Mouse (Mus musculus) lung, embryonic 14.5 days (tissue): ENCODE results near the gene Eva1a. TPM values are rescaled to one million over a fixed set of nuclear protein-coding genes. Genes with fewer than 3 reads are reported as not detected.
A peak's percentile ranks its signal among the peaks of the same experiment; 100 is the strongest.

Experiments
- ATAC-seq: fragments of 200-750 bp; cut with Nextera tagmentation; 2 replicates; pipeline ENCODE4 v1.8.0; 2017; ENCODE audit warnings: mild to moderate bottlenecking, moderate TSS enrichment, moderate library complexity; ENCODE audit not compliant: insufficient read depth
- DNase-seq: peaks from one replicate; pipeline ENCODE4 v3.0.0-alpha.2; 2015
- H3K27ac ChIP-seq: fragments of 300-500 bp; sonication (generic); 2 replicates; pipeline ENCODE4 v1.5.1; 2014; ENCODE audit warnings: low read depth, mild to moderate bottlenecking, moderate library complexity
- H3K27me3 ChIP-seq: fragments of 300-500 bp; sonication (generic); 2 replicates; pipeline ENCODE4 v1.6.1; 2014; ENCODE audit warnings: low read length, control low read depth; ENCODE audit not compliant: insufficient read depth
- H3K36me3 ChIP-seq: fragments of 300-500 bp; sonication (generic); 2 replicates; pipeline ENCODE4 v1.6.1; 2014; ENCODE audit warnings: control low read depth; ENCODE audit not compliant: insufficient read depth
- H3K4me1 ChIP-seq: fragments of 300-500 bp; sonication (generic); 2 replicates; pipeline ENCODE4 v1.6.1; 2014; ENCODE audit warnings: antibody characterized with exemption, control low read depth; ENCODE audit not compliant: insufficient read depth
- H3K4me2 ChIP-seq: fragments of 300-500 bp; sonication (generic); 2 replicates; pipeline ENCODE4 v1.6.1; 2014; ENCODE audit warnings: mild to moderate bottlenecking
- H3K4me3 ChIP-seq: fragments of 300-500 bp; sonication (generic); 2 replicates; pipeline ENCODE4 v1.5.1; 2014; ENCODE audit warnings: low read depth, low read length
- H3K9ac ChIP-seq: fragments of 300-500 bp; sonication (generic); 2 replicates; pipeline ENCODE4 v1.6.1; 2014
- H3K9me3 ChIP-seq: fragments of 300-500 bp; sonication (generic); 2 replicates; pipeline ENCODE4 v1.6.1; 2016; ENCODE audit warnings: low read depth, low read length, control low read depth
- CTCF ChIP-seq: IDR thresholded peaks from 2 replicates; pipeline ENCODE4 v1.5.1; 2016; ENCODE audit warnings: antibody characterized with exemption, low read depth
- WGBS: fragments of 180-500 bp; shearing (Covaris S2); extraction: QIAGEN DNeasy Blood & Tissue Kit; methylation state at CpG from one replicate; pipeline ENCODE4 v1.1.7; 2014; 5-methylcytosine and 5-hydroxymethylcytosine counted together
- polyA plus RNA-seq: library from polyadenylated mRNA; unstranded; fragments of >200 nt; fragmentation: Nextera tagmentation; extraction: Ambion mirVana; gene quantifications from 2 replicates; pipeline ENCODE4 v1.2.1, GENCODE M21; 2014

Gene Eva1a
- polyA plus RNA-seq, 1 experiment from 2014 or later: 53.7 TPM

GRCm38 (mm10) chr6:82125134-82125533 lies 84.3 kb downstream of the Eva1a start:
- no peaks in the 10 kb centered on the region for H3K9me3 ChIP-seq
- H3K4me2 ChIP-seq: no peak overlapping the region
- H3K9ac ChIP-seq: no peak overlapping the region
- TF ChIP-seq CTCF: no peak
- no peak for ATAC-seq
- DNase-seq: no peak
- H3K27ac ChIP-seq: no peak overlapping the region
- no peak overlapping the region for H3K4me3 ChIP-seq
- H3K4me1 ChIP-seq: no peaks in the 10 kb centered on the region
- WGBS: 72% methylated on average over 2 of the region's 2 CpGs
- H3K36me3 ChIP-seq: no peaks in the 10 kb centered on the region
- H3K27me3 ChIP-seq: no peaks in the 10 kb centered on the region

GRCm38 (mm10) chr6:82127827-82128226 lies 87.0 kb downstream of the Eva1a start:
- ATAC-seq: peak; percentile 51; the same call in 1 of the 2 replicates

GRCm38 (mm10) chr6:82129630-82130217 lies 88.9 kb downstream of the Eva1a start:
- ATAC-seq (peak; percentile 36; the same call in 1 of the 2 replicates), DNase-seq (peak; percentile 59)
- Histone ChIP-seq H3K36me3 (no peaks in the 10 kb centered on the region), H3K27me3 (no peaks in the 10 kb centered on the region), H3K9ac (no peak overlapping the region), H3K27ac (no peak overlapping the region), H3K4me3 (no peak overlapping the region), H3K4me1 (no peaks in the 10 kb centered on the region), H3K4me2 (no peak overlapping the region), H3K9me3 (no peaks in the 10 kb centered on the region)
- no peak for TF ChIP-seq CTCF
- WGBS: 43% methylated on average over 9 of the region's 9 CpGs

More at GRCm38 (mm10) chr6:82127827-82128226, 87.0 kb downstream of the Eva1a start:
- 42% methylated on average over 9 of the region's 9 CpGs for WGBS
- Histone ChIP-seq H3K9me3 (no peaks in the 10 kb centered on the region), H3K9ac (no peak overlapping the region), H3K36me3 (no peaks in the 10 kb centered on the region), H3K4me2 (no peak overlapping the region), H3K27ac (no peak overlapping the region; the same call in 1 of the 2 replicates), H3K4me1 (no peaks in the 10 kb centered on the region), H3K4me3 (no peak overlapping the region), H3K27me3 (no peaks in the 10 kb centered on the region)
- no peak for TF ChIP-seq CTCF
- peak; percentile 47 for DNase-seq

GRCm38 (mm10) chr6:82132876-82133591 lies 92.2 kb downstream of the Eva1a start:
- no peak for TF ChIP-seq CTCF
- no peak overlapping the region for H3K4me2 ChIP-seq
- no peak overlapping the region for H3K4me3 ChIP-seq
- ATAC-seq (peak; percentile 35; the same call in 1 of the 2 replicates), DNase-seq (peak; percentile 54)
- no peak overlapping the region for H3K27ac ChIP-seq
- H3K36me3 ChIP-seq: no peaks in the 10 kb centered on the region
- no peaks in the 10 kb centered on the region for H3K9me3 ChIP-seq
- 26% methylated on average over 13 of the region's 13 CpGs for WGBS
- H3K27me3 ChIP-seq: no peaks in the 10 kb centered on the region
- no peak overlapping the region for H3K9ac ChIP-seq
- no peaks in the 10 kb centered on the region for H3K4me1 ChIP-seq

- H3K36me3 ChIP-seq: no peaks in the 10 kb centered on the region
- H3K4me2 ChIP-seq: no peak overlapping the region
- no peak for ATAC-seq
- H3K4me3 ChIP-seq: no peak overlapping the region
- no peaks in the 10 kb centered on the region for H3K4me1 ChIP-seq
- no peak overlapping the region for H3K27ac ChIP-seq
- DNase-seq: no peak
- H3K9me3 ChIP-seq: no peaks in the 10 kb centered on the region
- H3K27me3 ChIP-seq: no peaks in the 10 kb centered on the region
- 57% methylated on average over 7 of the region's 7 CpGs for WGBS
- TF ChIP-seq CTCF: no peak
- H3K9ac ChIP-seq: no peak overlapping the region
Measured at GRCm38 (mm10) chr6:82133592-82133978, 92.7 kb downstream of the Eva1a start.

GRCm38 (mm10) chr6:82135959-82136712 lies 95.3 kb downstream of the Eva1a start:
- DNase-seq (no peak), ATAC-seq (no peak)
- no peaks in the 10 kb centered on the region for H3K36me3 ChIP-seq
- H3K9ac ChIP-seq: no peak overlapping the region
- H3K27me3 ChIP-seq: no peaks in the 10 kb centered on the region
- WGBS: 75% methylated on average over 13 of the region's 13 CpGs
- no peak overlapping the region for H3K27ac ChIP-seq
- H3K4me2 ChIP-seq: no peak overlapping the region
- H3K4me3 ChIP-seq: no peak overlapping the region
- no peak for TF ChIP-seq CTCF
- no peaks in the 10 kb centered on the region for H3K9me3 ChIP-seq
- H3K4me1 ChIP-seq: no peaks in the 10 kb centered on the region

Other genes starting within 250 kb of the Eva1a start
- gene Gcfc2, start 117.4 kb upstream of the Eva1a start, polyA plus RNA-seq: 13.3 and 13.7 TPM in 2 replicates
- gene Mrpl19, start 75.1 kb upstream of the Eva1a start, polyA plus RNA-seq: 40.8 and 48.1 TPM in 2 replicates